Mouse (Mus musculus): ENCODE data around the gene Tle3.

Gene Tle3

DNA sequence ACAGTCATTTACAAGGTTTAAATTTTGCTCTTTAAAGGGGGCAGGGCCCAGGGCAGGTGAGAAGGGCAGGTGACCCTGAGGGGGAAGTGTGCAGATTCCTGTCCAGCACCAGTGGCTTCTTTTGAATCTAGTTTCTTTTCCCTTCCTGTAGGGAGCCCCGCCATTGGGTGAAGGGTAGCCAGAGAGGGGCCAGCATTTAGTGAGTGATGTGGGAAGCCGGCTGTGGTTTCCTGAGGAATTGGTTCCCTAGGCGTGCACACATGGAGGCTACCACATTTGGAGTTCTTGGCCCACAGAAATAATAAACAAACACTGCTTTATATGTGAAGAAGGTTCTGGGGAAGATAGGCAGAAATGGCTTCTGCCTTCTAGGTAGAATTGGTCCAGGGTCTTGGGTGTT, 4.5 kb downstream of the Tle3 start:
- DNase-seq (ENCODE audit: extremely low spot score), result no peak

DNA sequence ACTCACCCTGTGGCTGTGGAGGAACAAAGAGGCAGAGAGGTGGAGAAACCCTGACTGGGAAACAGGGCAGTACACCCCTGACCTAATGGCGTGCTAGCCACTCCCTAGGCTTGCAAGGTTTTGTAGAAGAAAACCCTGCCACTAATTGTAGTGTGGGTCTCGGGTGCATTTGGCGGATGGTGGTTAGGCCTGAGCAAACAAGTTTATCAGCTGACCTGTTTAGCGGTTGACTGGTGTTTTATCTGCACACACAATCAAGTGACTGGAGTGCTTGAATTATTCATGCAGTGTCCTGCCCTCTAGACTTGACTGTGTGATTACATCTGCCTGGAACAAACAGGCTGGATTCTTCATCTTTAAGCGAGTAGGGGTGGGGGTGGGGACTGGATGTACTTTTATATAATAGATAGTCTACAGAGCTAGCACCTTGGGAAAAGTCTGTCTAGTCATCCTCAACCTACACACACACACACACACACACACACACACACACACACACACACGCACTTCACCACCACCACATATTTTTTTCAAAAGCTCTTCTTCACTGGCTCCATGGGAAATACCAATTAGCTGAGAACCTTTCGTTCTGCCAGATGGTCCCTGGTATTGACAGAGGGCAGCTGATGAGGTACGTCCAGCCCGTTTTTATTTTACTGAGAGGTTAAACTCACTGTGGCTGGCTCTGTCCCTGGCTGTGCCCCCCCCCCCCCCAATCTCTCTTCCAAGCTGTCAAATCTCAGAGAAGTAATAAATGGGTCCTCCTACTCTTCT, 5.7 kb downstream of the Tle3 start:
- DNase-seq (ENCODE audit: extremely low spot score), result no peak

DNA sequence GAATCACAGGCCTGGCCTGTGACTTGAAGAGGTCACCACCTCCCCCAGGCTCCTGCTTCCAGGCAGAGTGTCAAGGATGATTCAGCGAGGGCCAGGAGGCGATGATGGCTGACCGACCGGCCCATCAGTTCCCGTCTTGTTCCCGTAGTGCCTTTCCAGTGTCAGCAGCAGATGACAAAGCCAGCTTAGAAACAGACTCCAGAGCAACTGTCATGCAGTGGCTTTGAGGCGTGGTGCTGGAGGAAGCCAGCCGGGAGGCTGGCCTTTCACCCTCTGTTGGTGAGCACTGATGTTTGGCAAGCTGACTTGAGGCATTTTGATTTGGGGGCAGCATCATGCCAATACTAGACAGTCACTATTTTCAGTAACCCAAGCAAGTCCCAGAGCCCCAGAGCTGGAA, 6.3 kb downstream of the Tle3 start:
- DNase-seq (ENCODE audit: extremely low spot score), result peak; percentile 58

DNA sequence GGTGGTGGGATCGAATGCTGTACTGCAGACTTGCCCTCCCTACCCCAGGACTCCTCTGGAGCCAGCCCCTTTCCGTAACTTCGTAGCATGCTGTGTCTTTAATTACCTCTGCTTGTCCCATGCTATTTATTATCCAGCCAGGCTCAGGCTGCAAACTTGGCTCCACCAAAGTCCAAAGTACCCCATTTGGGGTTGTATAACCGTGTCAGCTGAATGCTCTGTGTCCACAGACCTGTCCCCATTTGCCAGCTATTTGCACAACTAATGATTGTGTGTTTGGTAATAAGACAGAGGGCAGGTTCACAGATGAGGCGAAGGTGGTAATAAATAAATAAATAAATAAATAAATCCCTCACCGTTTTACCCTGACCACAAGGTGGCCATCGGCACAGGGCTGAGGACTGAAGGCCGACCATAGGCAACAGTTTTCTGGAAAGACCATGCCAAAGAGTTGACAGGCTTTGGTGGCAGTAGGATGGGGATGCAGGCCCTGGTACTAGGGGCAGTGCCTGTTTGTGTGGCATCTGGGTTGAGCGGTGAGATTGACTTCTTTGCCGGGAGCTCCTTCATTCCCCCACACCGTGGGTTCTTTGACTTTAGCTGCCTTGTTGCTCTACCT, 7.0 kb downstream of the Tle3 start:
- no peak for DNase-seq (ENCODE audit: extremely low spot score)

DNA sequence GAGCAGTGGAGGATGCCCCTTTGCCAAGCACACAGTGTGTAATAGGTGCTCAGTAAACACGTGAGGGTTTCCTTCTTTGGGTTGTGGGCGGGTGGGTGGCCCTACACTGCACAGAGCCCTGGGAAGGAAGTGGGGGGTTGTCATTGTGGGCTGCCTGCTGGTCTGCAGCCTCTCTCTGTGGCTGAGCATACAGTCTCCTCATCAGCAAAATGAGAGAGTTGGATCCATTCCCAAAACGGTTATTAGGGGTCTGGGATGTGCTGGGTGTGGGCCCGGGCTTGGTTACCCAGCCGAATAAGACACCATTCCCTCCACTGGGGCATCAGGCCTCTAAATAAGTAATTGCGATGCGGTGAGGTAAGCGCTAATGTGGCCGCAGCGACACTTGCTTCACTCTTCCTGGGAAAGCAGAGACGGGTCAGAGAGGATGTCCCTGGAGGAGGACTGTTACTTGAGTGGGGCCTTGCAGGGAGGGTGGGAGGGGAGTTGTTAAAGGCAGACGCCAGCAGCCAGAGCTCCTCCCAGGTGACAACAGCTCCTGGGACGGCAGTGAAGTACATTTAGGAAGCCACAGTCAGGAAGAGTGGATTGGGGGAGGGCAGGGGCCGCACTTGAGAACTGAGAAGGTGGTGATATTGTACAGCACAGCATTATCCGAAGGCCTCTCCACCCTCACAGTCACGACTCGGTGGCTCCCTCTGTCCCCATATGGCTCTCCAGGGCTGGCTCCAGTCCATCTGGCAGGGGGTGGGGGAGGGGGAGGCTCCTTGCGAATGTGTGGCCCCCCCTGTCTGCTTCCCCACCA, 8.3 kb downstream of the Tle3 start:
- DNase-seq (ENCODE audit: extremely low spot score), result no peak

DNA sequence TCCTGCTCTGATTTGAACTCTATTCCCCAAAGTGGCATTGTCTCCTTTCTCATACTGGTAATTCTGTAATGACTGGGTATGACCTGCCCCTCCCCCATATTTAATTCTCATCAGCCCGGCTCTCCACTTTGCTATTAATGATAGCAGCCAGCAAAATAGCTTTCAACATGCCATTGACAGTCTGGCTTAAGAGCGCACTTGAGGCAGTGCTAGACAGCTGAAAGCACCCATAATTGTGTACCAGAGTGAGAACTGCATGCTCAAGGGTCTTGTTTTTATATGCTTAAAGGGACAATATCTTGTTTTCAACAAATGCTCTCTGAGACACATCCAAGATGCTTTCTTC, 8.9 kb downstream of the Tle3 start:
- DNase-seq (ENCODE audit: extremely low spot score), result no peak

DNA sequence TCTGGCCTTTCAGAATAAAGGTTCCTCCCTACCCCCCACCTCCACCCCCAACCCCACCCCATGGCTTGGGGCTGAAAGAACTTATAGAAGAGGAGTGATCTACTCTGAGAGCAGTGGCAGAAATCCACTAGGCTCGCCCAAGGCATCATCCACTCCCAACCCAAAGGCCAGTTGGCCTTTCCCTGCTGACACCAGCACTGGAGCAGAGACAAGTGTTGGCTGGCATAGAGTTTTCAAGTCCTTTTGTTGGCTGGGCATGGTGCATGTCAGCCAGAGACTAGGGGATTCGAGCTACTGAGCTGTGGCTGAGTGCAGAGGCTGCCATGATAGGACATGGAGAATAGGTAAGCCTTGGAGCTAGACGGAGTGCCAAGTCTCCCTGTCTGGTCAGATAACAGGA, 9.3 kb downstream of the Tle3 start:
- no peak for DNase-seq (ENCODE audit: extremely low spot score)

DNA sequence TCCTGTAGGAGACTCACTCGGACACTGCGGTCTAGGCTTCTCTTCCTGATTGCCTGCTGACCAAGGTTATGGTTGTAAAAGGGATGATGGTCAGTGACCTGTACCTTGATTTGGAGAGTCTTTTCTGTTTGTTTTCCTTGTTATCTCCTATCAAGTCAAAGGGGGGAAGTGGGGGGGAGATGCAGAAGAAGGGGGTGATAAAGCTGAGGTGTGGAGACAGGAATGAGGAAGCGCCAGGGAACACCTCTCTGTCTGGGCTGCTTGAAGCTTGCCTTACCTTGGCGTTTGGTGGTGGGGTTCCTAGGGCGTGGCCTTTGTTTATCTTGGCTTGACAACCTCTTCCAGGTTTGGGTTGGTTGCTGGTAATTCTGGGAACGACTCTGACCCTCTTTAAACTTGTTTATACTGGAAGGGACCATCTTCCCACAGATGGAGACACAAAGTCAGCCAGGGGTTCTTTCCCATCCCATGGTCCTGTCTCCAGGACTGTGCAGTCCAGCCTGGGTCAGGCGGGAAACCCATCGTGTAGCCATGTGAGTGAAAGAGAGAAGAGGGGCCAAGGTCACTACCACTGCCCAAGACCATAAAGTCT, 10.5 kb downstream of the Tle3 start:
- no peak for DNase-seq (ENCODE audit: extremely low spot score)

DNA sequence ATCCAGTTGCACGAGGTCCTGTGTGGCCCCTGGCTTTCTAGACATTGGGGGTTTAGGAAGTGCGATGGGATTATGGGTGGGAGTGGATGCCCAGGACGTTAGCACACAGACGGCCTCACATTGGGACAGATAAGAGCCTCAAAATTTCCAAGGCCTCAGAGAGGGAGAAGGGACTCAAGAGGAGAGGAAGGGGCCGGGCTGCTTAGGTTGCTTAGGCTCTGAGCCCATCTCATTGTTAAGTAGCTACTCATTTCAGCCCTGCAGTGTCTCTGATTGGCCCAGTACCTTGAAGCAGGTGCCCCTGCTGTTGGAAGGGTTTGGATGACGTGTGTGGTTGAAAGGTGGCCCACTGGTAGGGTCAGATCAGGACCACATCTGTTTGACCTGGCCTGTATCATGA, 11.9 kb downstream of the Tle3 start:
- no peak for DNase-seq (ENCODE audit: extremely low spot score)

DNA sequence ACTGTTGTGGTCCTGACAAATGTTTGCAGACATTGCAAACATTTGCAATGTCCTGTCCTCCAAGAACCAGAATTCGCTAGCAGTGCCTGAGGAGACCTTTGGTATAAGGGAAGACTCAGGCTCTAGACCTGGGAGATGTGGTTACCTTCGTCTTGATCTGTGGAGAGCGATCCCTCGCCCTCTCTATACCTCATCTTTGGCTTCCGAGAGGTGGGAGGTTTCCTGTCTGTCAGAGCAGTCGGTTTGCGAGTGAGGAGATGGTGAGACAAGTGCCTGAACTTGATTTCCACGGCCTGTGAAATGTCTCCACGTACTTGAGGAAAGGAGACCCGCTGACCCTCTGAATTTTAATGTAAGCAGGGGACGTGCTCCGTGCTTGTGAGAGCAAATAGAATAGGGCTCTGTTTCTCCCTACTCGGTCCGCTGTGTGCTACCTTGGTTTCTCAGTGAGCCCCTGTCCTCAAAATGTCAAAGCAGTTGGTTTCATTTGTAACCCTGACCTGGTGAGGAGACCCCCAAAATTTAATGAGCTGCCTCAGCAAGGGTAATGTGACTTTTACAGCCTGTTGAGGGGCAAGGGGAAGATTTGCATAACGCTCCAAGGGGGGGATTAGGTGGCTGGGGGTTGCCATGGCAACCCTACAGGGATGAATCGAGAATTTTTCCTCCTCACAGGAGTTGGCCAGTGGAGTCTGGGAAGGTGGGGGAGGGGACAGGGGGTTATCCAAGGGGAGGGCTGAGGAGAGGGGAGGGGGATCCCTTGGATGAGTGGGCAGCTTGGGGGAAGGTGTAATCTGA, 12.7 kb downstream of the Tle3 start:
- peak; percentile 74 for DNase-seq (ENCODE audit: extremely low spot score)

DNA sequence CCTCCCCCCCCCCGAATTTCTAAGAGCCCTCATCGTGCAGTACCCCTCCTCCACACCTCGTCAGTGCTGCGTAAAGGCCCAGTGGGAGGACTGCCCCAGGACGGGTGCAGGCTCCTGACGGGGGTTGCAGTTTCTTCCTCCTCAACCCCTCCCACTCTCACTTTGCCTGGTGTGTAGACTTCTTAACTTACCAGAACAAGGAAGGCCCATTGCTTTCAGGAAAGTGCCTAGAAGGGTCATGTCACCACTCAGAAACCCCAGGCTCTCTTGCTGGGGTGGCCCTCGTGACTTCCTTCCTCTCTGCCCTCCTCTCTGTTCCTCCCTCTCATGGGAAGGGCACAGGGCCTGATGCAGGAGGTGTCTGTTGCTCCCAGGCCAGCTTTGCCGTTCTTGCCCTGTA, 13.6 kb downstream of the Tle3 start:
- no peak for DNase-seq (ENCODE audit: extremely low spot score)

DNA sequence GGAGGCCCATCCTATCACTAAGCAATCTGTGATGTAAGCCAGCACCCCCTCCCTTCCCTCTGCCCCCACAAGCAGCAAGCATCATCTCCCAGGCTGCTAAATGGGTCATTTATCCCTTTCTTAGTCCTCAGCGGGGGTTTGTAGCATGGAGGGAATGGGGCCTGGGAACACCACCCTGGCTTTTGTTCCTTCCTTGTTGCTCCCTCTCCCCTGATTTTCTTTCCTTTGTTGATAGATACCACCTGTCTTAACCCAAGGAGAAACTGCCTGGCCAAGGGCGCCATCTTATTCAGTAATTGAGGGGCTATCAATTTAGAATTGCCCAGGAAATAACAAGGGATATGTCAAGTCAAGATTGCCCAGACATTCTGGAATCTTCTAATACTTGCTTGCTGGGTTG, 14.1 kb downstream of the Tle3 start:
- no peak for DNase-seq (ENCODE audit: extremely low spot score)

DNA sequence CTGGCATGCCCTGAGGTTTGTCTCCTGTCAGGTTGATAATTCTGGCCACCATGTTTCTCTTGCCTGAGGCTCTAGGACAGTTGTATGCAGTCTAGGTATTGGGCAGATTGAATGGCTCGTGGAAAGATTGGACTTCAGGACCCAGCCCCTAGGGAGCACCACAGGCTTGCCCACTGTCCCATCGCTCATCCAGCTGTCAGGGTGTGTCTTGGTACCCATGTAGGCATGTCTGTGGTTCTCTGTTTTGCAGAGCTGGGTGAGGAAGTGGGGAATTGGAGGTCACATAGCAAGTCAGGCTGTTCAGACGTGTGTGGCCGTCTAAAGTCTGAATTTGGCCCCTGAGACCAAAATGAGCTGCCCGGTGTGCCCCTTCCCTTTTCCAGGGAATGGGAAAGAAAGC, 15.6 kb downstream of the Tle3 start:
- DNase-seq (ENCODE audit: extremely low spot score), result no peak

DNA sequence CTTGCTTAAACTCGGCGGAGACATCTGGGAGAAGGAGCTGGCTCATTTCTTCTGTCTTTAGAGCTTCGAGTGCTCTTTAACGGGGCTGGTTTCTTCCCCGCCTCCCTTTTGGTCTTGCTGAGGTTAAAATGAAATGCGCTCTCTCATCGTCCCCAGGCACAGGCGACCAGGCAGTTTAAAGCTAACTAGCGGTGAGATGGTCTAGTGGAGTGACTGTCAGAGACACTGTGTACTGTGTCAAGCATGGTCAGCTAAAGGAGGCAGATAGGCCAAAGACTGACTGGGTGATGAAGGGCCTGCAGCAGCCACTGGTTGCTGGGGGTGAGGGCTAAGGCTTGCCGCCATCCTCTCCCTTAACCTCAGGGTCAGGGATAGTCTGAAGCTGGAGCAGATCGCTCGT, 16.0 kb downstream of the Tle3 start:
- no peak for DNase-seq (ENCODE audit: extremely low spot score)

DNA sequence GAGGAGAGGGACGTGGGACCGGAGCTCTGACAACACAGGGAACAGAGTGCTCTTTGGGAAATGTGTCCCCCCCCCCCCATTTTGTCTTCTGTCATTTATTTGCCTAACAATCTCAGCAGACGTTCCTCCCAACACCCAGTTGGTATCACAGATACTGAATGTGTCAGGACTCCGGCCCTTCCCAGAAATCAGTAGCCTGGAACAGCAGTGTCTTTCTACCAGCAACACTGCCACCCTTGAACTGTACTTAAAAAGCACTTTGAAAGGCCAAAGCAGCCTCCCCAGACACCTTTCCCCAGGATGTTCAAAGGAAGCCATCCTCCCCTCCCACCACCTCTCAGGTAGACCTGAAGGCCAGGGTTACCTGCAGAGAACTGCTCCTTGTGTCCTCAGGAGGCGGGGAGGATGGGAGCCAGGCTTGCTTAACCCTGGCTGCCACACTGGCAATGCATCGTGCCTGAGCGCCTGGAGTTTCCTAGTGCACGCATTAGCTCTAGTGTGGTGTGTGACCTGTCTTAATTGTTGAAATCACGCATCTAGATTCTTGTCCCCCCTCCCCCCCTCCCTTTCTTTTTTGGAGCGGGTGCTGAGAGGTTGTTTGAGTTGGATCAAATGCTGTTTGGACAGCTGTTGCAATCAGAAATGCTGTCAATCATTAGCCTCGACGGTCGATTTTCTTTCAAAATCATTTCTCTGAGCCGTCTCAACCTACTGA, 16.7 kb downstream of the Tle3 start:
- DNase-seq (ENCODE audit: extremely low spot score), result no peak

DNA sequence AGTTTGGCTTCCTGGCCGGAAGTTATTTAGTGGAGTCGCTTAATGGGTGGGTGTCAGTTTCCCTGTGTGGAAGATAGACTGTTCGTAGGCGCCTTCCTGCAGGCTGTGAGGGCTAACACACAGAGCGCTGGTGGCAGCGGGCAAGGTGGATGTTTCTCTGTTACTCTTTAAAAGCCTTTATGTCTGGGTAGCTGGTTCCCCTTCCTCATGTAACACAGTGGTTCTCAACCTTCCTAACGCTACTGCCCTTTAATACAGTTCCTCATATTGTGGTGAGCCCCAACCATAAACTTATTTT, 17.2 kb downstream of the Tle3 start:
- DNase-seq (ENCODE audit: extremely low spot score), result no peak

DNA sequence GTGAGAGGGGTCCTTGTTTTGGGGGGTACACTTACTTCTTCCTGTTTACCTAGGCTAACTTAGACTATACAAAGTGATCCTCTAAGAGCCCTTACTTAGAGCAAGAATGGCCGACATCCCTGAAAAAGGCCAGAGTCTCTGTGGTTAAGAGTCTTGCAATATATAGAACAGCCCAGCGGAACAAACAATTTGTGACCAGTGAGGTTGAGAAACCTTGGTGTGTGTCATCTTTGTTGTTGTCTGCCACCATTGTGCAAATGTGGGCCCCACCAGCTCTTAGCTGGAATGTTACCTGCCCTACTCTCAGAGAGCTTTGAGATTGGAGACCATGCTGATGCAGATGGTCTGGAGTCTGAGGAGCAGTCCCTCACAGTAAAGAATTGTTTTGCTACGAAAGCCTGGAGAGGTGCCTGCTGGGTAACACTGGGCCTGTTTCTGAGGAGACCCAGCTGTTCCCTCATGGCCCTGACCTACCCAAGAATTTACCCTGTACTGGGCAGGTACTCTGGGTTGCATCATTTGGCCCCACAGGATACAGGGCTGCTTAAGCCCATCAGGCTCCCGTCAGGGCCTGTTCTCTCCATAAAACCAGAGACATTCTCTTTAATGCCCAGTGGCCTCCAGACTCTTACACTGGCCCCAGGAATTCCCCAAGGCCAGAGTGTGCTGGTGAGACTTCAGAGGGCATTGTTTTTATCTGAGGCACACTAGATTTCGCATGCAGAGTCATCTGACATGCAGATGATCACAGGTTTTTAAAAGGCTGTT, 19.6 kb downstream of the Tle3 start:
- no peak for DNase-seq (ENCODE audit: extremely low spot score)

DNA sequence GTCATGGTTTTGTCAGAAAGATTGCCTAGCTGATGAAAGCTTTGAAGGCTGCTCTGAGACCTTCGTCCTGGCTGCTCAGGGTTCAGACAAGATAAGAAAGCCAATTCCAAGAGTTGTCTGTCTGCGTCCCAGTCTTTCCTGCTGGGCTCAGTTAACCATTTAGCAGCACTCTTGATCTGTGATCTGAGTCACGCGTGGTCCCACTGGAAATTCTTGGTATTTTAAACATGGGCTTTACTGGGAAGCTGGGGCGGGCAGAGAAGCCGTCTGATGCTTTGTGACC, 20.1 kb downstream of the Tle3 start:
- DNase-seq (ENCODE audit: extremely low spot score), result no peak

DNA sequence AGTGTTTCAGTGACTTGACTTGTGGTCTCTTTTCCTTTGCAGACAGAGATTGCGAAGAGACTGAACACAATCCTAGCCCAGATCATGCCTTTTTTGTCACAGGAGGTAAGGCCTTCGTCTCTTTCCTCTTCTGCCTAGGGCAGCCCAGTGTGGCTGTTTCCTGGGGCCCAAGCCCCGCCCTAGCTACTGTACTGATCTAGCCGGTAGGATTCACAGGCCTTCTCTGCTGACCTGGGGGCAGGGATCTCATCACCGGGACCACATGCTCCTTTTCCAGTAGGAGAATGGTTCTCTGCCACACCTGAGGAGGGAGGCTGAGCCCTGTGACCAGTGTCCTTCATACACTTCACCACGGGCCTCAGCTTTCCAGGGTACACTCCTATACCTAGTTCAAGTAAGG, 21.0 kb downstream of the Tle3 start:
- DNase-seq (ENCODE audit: extremely low spot score), result no peak

DNA sequence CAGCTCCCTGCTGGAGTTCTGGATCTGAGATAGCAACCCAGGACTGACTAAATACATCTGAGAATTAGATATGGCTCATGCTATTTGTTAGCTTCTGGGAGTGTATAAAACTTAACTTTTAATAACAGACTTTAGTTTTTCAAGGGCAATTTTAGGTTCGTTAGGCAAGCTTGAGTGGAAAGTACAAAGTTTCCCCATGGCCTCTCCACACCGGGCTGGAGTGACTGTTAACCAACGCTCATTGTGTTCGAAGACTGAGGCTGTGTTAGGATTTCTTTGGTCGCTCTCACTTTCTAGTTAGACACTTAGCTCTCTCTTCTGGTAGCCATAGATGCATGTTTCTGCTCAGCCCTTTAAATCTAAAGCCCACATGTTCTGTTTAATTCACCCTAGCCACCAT, 21.7 kb downstream of the Tle3 start:
- DNase-seq (ENCODE audit: extremely low spot score), result no peak

DNA sequence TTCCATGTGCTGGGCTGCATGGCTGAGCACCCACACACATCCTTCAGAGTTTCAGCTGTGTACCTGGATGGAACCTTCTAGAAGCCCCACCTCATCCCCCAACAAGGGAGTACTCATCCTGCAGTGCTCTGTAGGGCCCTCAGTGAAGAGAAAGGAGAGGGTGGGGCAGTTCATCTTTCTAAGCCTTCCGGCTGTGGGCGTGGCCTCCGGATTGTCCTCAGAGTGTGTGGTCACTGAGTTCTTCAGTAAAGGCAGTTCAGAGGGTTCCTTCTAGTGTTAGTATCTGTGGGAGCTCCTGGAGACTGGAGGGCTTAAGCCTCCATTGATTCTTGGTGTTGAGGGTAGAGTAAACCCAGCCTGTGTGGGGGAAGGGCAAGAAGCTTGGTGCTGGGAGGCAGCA, 22.9 kb downstream of the Tle3 start:
- DNase-seq (ENCODE audit: extremely low spot score), result no peak
